Mouse (Mus musculus): ENCODE measurements at regions not wholly inside any gene's neighbourhood (a gene's known extent, or its start where the extent isn't known, plus 50 kb on each side); places are given as distances from the start of the nearest gene placed in this dataset.

DNA sequence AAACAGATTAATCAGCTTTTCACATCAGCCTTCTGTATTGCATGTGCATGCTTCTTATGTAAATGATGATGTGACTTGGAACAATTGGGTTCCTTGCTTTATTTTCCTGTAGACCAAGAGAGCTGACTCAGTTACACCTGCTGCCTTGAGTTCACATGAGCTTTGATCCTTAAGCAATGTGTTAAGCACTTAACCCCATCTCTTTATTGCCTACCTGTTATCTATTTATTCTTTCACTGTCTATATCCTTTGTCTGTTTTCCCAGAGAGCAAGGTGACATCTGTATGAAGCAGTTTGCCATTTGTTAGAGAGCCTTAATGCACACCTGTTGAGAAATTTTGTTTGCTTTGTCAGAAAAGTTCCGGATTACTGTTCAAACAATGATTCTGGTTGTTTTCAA, 154.1 kb downstream of the Arrdc3 start:
- no peaks in the 10 kb centered on the region for H3K36me3 ChIP-seq (ENCODE audit: insufficient read depth, low read length)
- no peaks in the 10 kb centered on the region for H3K4me1 ChIP-seq (ENCODE audit: insufficient read depth, low read depth, low read length)
- H3K9ac ChIP-seq (replicated peaks; ENCODE audit: low read depth), result no peak overlapping the region
- H3K27me3 ChIP-seq (replicated peaks; ENCODE audit: insufficient read depth, low read length), result no peaks in the 10 kb centered on the region
- ATAC-seq (no peak), DNase-seq (ENCODE audit: low spot score) (no peak)
- no peak for TF ChIP-seq CTCF (IDR thresholded peaks at IDR 0.05)
- no peak for TF ChIP-seq EP300 (IDR thresholded peaks at IDR 0.05)
- no peak overlapping the region for H3K4me3 ChIP-seq (ENCODE audit: low read depth, low read length)
- WGBS, result 53% methylated on average over 1 of the region's 1 CpGs
- H3K9me3 ChIP-seq (ENCODE audit: low read length), result no peaks in the 10 kb centered on the region
- H3K4me2 ChIP-seq (replicated peaks; ENCODE audit: low read depth, low read length), result no peak overlapping the region
- H3K27ac ChIP-seq (ENCODE audit: low read length), result no peak overlapping the region

DNA sequence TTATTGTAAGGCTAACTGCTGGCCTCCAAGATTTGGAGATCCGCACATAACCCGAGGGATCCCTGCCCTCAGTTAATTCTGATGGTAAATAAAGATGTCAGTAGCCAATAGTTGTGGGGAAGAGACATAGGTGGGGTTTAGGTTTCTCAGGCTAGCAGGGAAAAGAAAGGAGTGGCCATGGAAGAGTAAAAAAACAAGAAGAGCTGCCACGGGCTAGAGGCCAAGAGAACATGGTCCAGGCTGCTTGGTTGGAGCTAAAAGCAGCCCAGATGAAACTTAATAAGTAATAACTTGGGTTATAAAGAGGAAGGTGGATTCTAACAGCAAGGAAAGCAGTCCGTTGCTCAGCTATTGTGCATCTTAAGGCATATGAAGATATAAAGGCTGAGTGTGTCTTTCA, 155.6 kb downstream of the Arrdc3 start:
- no peaks in the 10 kb centered on the region for H3K9me3 ChIP-seq (ENCODE audit: low read length)
- no peak for DNase-seq (ENCODE audit: low spot score)

DNA sequence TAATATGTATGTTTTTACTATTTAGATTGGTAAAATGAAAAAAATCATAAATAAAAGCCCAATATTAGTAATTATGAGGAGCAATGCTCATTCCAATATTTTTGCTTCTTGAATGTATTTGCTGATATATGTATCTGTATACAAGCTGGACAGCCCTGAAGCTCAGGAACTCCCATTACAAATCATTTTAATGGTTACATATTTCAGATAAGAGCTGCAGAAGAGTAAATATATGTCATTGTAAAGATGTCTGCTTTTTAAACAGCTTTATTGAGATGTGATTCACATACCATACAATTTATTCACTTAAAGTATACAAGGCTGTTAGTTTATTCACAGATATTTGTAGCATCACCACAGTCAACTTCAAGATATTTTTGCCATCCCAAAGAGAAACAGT, 157.3 kb downstream of the Arrdc3 start:
- no peak overlapping the region for H3K4me3 ChIP-seq (ENCODE audit: low read depth, low read length)
- H3K4me2 ChIP-seq (replicated peaks; ENCODE audit: low read depth, low read length), result no peak overlapping the region

More for the DNA sequence above, 155.6 kb downstream of the Arrdc3 start:
- no peak overlapping the region for H3K9ac ChIP-seq (replicated peaks; ENCODE audit: low read depth)
- H3K4me3 ChIP-seq (ENCODE audit: low read depth, low read length), result no peak overlapping the region
- no peaks in the 10 kb centered on the region for H3K27me3 ChIP-seq (replicated peaks; ENCODE audit: insufficient read depth, low read length)
- no peaks in the 10 kb centered on the region for H3K4me1 ChIP-seq (ENCODE audit: insufficient read depth, low read depth, low read length)
- TF ChIP-seq EP300 (IDR thresholded peaks at IDR 0.05), result no peak
- TF ChIP-seq CTCF (IDR thresholded peaks at IDR 0.05), result no peak
- WGBS, result 85% methylated on average over 4 of the region's 4 CpGs
- no peaks in the 10 kb centered on the region for H3K36me3 ChIP-seq (ENCODE audit: insufficient read depth, low read length)
- no peak for ATAC-seq
- no peak overlapping the region for H3K27ac ChIP-seq (ENCODE audit: low read length)
- no peak overlapping the region for H3K4me2 ChIP-seq (replicated peaks; ENCODE audit: low read depth, low read length)

DNA sequence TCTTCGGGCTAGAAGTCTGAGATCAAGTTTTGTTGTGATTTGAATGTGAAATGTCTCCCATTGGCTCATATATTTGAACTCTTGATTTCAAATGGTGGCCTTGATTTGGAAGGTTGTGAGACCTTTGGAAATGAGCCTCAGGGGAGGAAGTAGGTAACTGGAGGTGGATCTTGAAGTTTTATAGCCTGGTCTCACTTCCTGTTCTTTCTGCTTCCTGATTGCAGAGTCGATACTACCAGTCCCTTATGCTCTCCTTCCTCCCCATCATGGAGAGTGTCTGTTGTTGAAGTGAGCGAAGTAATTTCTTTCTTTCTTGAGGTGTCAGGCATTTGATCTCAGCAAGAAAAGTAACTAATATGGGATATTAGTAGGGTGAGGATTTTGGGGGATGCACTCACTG, 158.5 kb downstream of the Arrdc3 start:
- H3K4me1 ChIP-seq (ENCODE audit: insufficient read depth, low read depth, low read length), result no peaks in the 10 kb centered on the region
- no peaks in the 10 kb centered on the region for H3K36me3 ChIP-seq (ENCODE audit: insufficient read depth, low read length)
- DNase-seq (ENCODE audit: low spot score) (no peak), ATAC-seq (no peak)
- no peak overlapping the region for H3K9ac ChIP-seq (replicated peaks; ENCODE audit: low read depth)
- no peaks in the 10 kb centered on the region for H3K9me3 ChIP-seq (ENCODE audit: low read length)
- no peak overlapping the region for H3K4me2 ChIP-seq (replicated peaks; ENCODE audit: low read depth, low read length)
- WGBS, result 77% methylated on average over 3 of the region's 3 CpGs
- no peak overlapping the region for H3K27ac ChIP-seq (ENCODE audit: low read length)
- no peaks in the 10 kb centered on the region for H3K27me3 ChIP-seq (replicated peaks; ENCODE audit: insufficient read depth, low read length)
- no peak for TF ChIP-seq EP300 (IDR thresholded peaks at IDR 0.05)
- TF ChIP-seq CTCF (IDR thresholded peaks at IDR 0.05), result no peak
- no peak overlapping the region for H3K4me3 ChIP-seq (ENCODE audit: low read depth, low read length)

More for the DNA sequence above, 157.3 kb downstream of the Arrdc3 start:
- no peak overlapping the region for H3K27ac ChIP-seq (ENCODE audit: low read length)
- no peak overlapping the region for H3K9ac ChIP-seq (replicated peaks; ENCODE audit: low read depth)
- DNase-seq (ENCODE audit: low spot score) (no peak), ATAC-seq (no peak)
- H3K4me1 ChIP-seq (ENCODE audit: insufficient read depth, low read depth, low read length), result no peaks in the 10 kb centered on the region
- H3K9me3 ChIP-seq (ENCODE audit: low read length), result no peaks in the 10 kb centered on the region
- TF ChIP-seq CTCF (IDR thresholded peaks at IDR 0.05) (no peak), EP300 (IDR thresholded peaks at IDR 0.05) (no peak)
- no peaks in the 10 kb centered on the region for H3K36me3 ChIP-seq (ENCODE audit: insufficient read depth, low read length)
- no peaks in the 10 kb centered on the region for H3K27me3 ChIP-seq (replicated peaks; ENCODE audit: insufficient read depth, low read length)

Data from lung, postnatal 0 days (tissue).